Mouse (Mus musculus): ENCODE measurements around the gene Atp1a4.

- TF ChIP-seq CTCF (IDR thresholded peaks at IDR 0.05; ENCODE audit: control insufficient read depth, insufficient read depth, low read length) (no peak), POLR2A (IDR thresholded peaks at IDR 0.05; ENCODE audit: borderline replicate concordance, control insufficient read depth, low read depth, low read length) (no peak)
Measured at GRCm38 (mm10) chr1:172273386-172273785, 15.2 kb upstream of the Atp1a4 start.

Measured in bone marrow, adult 2 months (tissue).